Mouse (Mus musculus): ENCODE data around the gene Igsf21.

Igsf21 gene

DNA sequence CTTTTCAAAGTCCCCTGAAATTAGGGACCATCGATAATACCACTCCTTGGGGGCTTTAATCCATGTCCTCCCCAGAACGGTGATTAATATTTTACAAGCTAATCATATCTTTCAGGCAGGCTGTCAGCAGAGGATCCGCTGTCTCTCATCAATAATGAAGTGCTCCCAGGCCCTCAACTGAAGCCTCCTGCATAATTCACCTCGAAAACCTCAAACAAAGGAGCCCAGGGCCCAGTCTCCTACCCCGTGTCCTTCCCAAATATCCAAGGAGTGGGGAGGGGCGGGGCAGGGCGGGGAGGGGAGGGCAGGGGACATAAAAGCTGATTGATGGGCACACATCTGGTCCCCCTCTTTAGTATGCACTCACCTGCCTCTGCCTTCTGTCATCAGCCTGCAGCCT, 247.6 kb downstream of the Igsf21 start:
- in situ Hi-C loops (cut with MboI, MseI), result no loop called here

DNA sequence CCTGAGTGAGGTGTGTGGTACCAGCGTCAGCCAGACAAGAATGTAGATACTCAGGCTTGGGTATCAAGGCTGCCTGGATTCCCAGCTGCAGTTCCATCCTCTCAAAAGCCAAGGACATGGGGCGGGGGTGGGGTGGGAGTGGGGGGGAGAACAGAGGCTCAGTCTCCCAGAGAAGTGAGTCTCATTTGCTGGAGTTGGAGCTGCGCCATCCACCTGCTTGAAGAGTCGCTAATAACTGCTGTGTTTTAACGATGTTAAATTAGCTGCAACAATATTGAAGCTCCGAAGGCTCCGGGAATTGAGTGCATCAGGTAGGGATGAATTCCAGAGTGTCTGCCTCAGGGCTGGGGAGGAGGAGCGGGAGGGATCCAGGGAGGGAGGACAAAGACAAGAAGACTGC, 250.9 kb downstream of the Igsf21 start:
- in situ Hi-C loops (cut with MboI, MseI), result no loop called here

GRCm38 (mm10) chr4:139993111-139993755, 253.4 kb downstream of the Igsf21 start:
- in situ Hi-C loops (cut with MboI, MseI), result no loop called here

DNA sequence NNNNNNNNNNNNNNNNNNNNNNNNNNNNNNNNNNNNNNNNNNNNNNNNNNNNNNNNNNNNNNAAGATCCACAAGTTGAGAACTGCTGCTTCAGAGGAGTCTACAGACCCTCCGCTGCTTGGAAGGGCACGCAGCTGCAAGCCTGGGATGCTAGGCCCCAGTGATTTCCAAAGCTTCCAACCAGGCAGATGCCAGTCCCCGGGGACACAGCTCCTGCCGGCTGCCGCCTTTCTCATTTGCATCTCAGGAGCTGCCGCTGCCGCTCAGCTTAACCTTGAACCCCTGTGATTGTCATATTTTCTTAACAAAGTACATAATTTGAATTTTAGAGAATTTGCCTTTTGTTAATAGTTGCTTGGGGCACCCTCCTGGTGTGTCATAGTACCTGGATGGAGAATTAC, 259.7 kb downstream of the Igsf21 start:
- in situ Hi-C loops (cut with MboI, MseI), result no loop called here

- in situ Hi-C loops (cut with MboI, MseI), result loop anchor here (10.0 kb wide), 1 partner anchor 1246 kb away; no protein-coding TSS in a partner anchor
These were observed 267.9 kb downstream of the Igsf21 start for GRCm38 (mm10) chr4:139978716-139979115.

DNA sequence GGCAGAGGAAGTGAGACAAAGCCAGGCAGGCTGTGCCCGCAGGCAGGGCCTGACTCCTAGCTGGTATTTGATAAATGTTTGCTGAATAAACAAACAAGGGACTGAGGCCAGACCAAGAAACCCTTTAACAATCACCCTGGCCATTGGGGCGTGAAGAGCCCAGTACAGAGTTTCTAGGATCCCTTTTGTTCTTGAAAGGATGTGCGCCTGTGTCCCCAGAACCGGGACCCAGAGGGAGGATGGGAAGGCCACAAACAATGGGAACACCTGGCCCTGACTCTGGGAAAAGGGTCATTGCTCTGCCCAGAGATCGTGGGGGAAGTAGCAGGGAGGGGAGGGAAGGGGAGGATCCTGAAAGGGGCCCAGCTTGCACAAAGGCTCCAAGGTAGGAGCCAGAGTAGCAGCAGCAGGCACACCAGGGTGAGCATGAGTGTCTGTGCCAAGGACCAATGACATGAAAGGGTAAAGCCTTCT, 269.2 kb downstream of the Igsf21 start:
- in situ Hi-C loops (cut with MboI, MseI), result loop anchor here (10.0 kb wide), 1 partner anchor 1247 kb away; no protein-coding TSS in a partner anchor
